Mouse (Mus musculus): ENCODE measurements around the gene Carf.
A peak's percentile ranks its signal among the peaks of the same experiment; 100 is the strongest.

DNA sequence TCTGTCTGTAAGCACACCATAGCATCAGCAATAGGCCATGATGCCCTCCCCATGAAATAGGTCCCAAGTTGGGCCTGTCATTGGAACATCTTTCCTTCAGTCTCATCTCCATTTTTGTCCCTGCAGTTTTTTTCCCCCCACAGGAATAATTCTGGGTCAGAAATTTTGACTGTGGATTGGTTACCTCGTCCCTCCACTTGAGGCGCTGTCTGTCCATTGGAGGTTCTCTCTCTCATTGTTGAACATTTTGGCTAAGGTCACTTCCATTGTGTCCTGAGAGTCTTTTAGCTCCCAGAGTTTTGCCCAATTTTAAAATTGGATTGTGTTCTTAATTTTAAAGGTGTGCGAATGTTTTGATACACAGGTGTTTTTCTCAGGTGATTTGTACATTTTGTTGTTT is 98.8 kb downstream of the Carf start:
- TF ChIP-seq CTCF (IDR thresholded peaks at IDR 0.05) = peak; percentile 54
- no peak for TF ChIP-seq EP300 (IDR thresholded peaks at IDR 0.05)
